11 mouse cellular contexts compared by ENCODE assay signal in genomic region chr10:94068701-94069100, GRCm38 (mm10). TPM values are rescaled to one million over a fixed set of nuclear protein-coding genes. Genes with fewer than 3 reads are reported as not detected.
DNase-seq lines count a peak whose midpoint lies in the region; ATAC-seq and TF ChIP-seq lines count a peak whose summit lies in the region.
"Had no signal": no experiment of that assay in that cellular context is flagged by ENCODE, and none has a peak within 500 bp of the region (broad histone marks: within the 10 kb centered on the region; RNA-seq: fewer than 3 reads in every experiment).

No protein-coding gene starts in this region.

- peaks cover 10% of the 10 kb centered on the region for H3K4me1 ChIP-seq in cerebellum, adult 2 months (ENCODE audit: control insufficient read depth, insufficient read depth, low read length)
- peaks cover 41% of the 10 kb centered on the region for H3K4me1 ChIP-seq in heart, embryonic 12.5 days (replicated peaks)
- peaks cover 13% of the 10 kb centered on the region for H3K4me1 ChIP-seq in forebrain, embryonic 12.5 days

- 0 out of 2 replicates have a peak, but pooled peaks have one; percentile 16 for ATAC-seq in heart, embryonic 12.5 days (ENCODE audit: insufficient number of reproducible peaks, low FRiP score)
- no peak for ATAC-seq in forebrain, embryonic 12.5 days (ENCODE audit: low FRiP score)
- no peak; the same call in 1 of the 2 replicates for ATAC-seq in megakaryocyte progenitor cell, adult 5-6 weeks (replicated peaks; ENCODE audit: poor library complexity)

- peak; percentile 45 to 54 for DNase-seq in cerebellum, adult 2 months
- DNase-seq in cerebellum, adult 11 months = no peak
- DNase-seq in adrenal gland, postnatal 25 days = peak; percentile 13
- peak; percentile 30 to 31 for DNase-seq in kidney, postnatal 4 days
- no peak for DNase-seq in urinary bladder, postnatal 10 days (ENCODE audit: low spot score)

- no peak overlapping the region for H3K4me2 ChIP-seq in heart, embryonic 12.5 days
- no peak overlapping the region for H3K4me2 ChIP-seq in forebrain, embryonic 12.5 days
- H3K4me2 ChIP-seq: neural tube, embryonic 13.5 days had no signal

- H3K36me3 ChIP-seq in heart, embryonic 12.5 days = no peaks in the 10 kb centered on the region
- no peaks in the 10 kb centered on the region for H3K36me3 ChIP-seq in forebrain, embryonic 12.5 days (replicated peaks)
- H3K36me3 ChIP-seq: neural tube, embryonic 13.5 days had no signal

- no peaks in the 10 kb centered on the region; the same call in 1 of the 2 replicates for H3K27me3 ChIP-seq in cerebellum, adult 2 months (ENCODE audit: control insufficient read depth, insufficient read depth, low read length)
- H3K27me3 ChIP-seq in heart, embryonic 12.5 days (replicated peaks) = no peaks in the 10 kb centered on the region
- no peaks in the 10 kb centered on the region for H3K27me3 ChIP-seq in forebrain, embryonic 12.5 days
- H3K27me3 ChIP-seq: neural tube, embryonic 13.5 days had no signal

- H3K9ac ChIP-seq in heart, embryonic 12.5 days = no peak overlapping the region
- no peak overlapping the region for H3K9ac ChIP-seq in forebrain, embryonic 12.5 days
- H3K9ac ChIP-seq: neural tube, embryonic 13.5 days had no signal

- no peak overlapping the region for H3K4me3 ChIP-seq in cerebellum, adult 2 months (replicated peaks; ENCODE audit: insufficient read depth, low read depth, low read length)
- H3K4me3 ChIP-seq in heart, embryonic 12.5 days = no peak overlapping the region
- H3K4me3 ChIP-seq in forebrain, embryonic 12.5 days (replicated peaks) = no peak overlapping the region
- H3K4me3 ChIP-seq: left cerebral cortex, adult 2 months; neural tube, embryonic 13.5 days had no signal

- H3K27ac ChIP-seq in cerebellum, adult 2 months (ENCODE audit: insufficient read depth, low read length) = no peak overlapping the region
- H3K27ac ChIP-seq in heart, embryonic 12.5 days (ENCODE audit: poor library complexity, severe bottlenecking) = peak overlapping the region; percentile 26
- H3K27ac ChIP-seq in forebrain, embryonic 12.5 days = no peak overlapping the region
- H3K27ac ChIP-seq: left cerebral cortex, adult 2 months; macrophage; neural tube, embryonic 13.5 days had no signal

- 25% methylated on average over 5 of the region's 5 CpGs for WGBS in cerebellum, adult 2 months
- 68% methylated on average over 5 of the region's 5 CpGs for WGBS in heart, embryonic 12.5 days
- WGBS in forebrain, embryonic 12.5 days = 91% methylated on average over 5 of the region's 5 CpGs

- TF ChIP-seq POLR2A in cerebellum, adult 2 months (IDR thresholded peaks at IDR 0.05; ENCODE audit: borderline replicate concordance, insufficient read depth, low read length) = no peak

- H3K9me3 ChIP-seq in heart, embryonic 12.5 days (replicated peaks) = no peaks in the 10 kb centered on the region
- no peaks in the 10 kb centered on the region for H3K9me3 ChIP-seq in forebrain, embryonic 12.5 days
- H3K9me3 ChIP-seq: neural tube, embryonic 13.5 days had no signal

- TF ChIP-seq CTCF in cerebellum, adult 2 months (IDR thresholded peaks at IDR 0.05; ENCODE audit: borderline replicate concordance, insufficient read depth, low read depth, low read length) = no peak

RNA-seq across cellular contexts. Expression of gene Fgd6, which starts 32.9 kb away (rescaled TPM):
- 5.4 and 6.0 TPM in 2 replicates for polyA plus RNA-seq in cerebellum, adult 2 months (2012; rRNA removed)
- total RNA-seq in adrenal gland, postnatal 25 days (2021) = 6.3 and 8.4 TPM in 2 replicates
- 3.7 and 4.0 TPM in 2 replicates for polyA plus RNA-seq in heart, embryonic 12.5 days (2016; fragmentation: Nextera tagmentation; extraction: Ambion mirVana)
- polyA plus RNA-seq in forebrain, embryonic 12.5 days (2016; fragmentation: Nextera tagmentation; extraction: Ambion mirVana) = 3.2 and 3.3 TPM in 2 replicates
- 1.0 and 1.6 TPM in 2 replicates for total RNA-seq in megakaryocyte progenitor cell, adult 5-6 weeks (2015)
- 0.58 and 1.6 TPM in 2 replicates for total RNA-seq in megakaryocyte progenitor cell, adult 5-6 weeks (2017)

RNA-seq across cellular contexts. Expression of gene Vezt, which starts 33.1 kb away (rescaled TPM):
- polyA plus RNA-seq in cerebellum, adult 2 months (2012; rRNA removed) = 25.7 and 26.8 TPM in 2 replicates
- total RNA-seq in adrenal gland, postnatal 25 days (2021) = 16.8 and 24.9 TPM in 2 replicates
- 29.4 and 30.5 TPM in 2 replicates for polyA plus RNA-seq in heart, embryonic 12.5 days (2016; fragmentation: Nextera tagmentation; extraction: Ambion mirVana)
- polyA plus RNA-seq in forebrain, embryonic 12.5 days (2016; fragmentation: Nextera tagmentation; extraction: Ambion mirVana) = 53.3 and 60.3 TPM in 2 replicates
- 4.9 and 5.8 TPM in 2 replicates for total RNA-seq in megakaryocyte progenitor cell, adult 5-6 weeks (2015)
- 16.4 and 16.7 TPM in 2 replicates for total RNA-seq in megakaryocyte progenitor cell, adult 5-6 weeks (2017)

Comparison
In these comparisons a context has a peak if more than half of its experiments do, and no peak if none do; other contexts are left out.
1. DNase-seq: peak in cerebellum, adult 2 months (2 of 2), adrenal gland, postnatal 25 days (single experiment) and kidney, postnatal 4 days (2 of 2); none in cerebellum, adult 11 months (single experiment) and urinary bladder, postnatal 10 days (single experiment).